Mouse (Mus musculus) thymus, postnatal 14 days (tissue): ENCODE results near the gene Cenpa.
"Not testable (repeated sequence)": the region's sequence is repeated elsewhere in the genome, so short reads cannot be mapped to it uniquely, and the experiment has no call there.

Experiments used
- DNase-seq: peaks from one replicate; pipeline ENCODE4 v3.0.0; 2021

Cenpa gene

DNA sequence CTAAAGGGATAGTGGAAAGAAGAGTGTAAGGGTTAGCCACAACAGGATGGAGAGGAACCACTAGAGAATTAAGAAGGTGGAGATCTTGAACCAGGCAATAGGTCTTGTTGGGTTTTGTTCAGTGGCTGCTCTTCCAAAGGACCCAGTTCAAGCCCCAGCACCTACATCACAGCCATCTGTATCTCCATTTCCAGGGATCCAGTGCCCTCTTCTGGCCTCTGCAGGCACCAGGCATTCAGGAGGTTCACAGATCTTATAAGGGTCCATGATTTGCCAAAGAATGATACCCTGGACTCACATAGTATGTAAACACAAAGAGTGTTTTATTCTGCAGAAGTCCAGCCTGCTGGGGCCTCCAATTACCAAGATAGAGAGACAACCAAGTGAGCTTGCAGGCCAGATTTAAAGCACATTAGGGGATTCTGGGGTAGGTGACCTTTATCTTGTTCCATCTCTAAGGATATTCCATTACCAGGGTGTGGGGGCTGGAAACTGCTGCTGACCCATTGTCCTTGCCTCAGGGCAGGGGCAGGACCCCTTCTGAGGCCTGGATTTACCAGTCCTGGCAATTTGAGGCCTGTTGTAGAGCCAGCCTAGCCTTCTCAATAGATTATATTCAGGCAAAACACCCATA, 16.5 kb downstream of the Cenpa start:
- DNase-seq = peak; percentile 18

- peak; percentile 18 for DNase-seq
Measured at GRCm38 (mm10) chr5:30683993-30684392, 17.4 kb downstream of the Cenpa start.

DNA sequence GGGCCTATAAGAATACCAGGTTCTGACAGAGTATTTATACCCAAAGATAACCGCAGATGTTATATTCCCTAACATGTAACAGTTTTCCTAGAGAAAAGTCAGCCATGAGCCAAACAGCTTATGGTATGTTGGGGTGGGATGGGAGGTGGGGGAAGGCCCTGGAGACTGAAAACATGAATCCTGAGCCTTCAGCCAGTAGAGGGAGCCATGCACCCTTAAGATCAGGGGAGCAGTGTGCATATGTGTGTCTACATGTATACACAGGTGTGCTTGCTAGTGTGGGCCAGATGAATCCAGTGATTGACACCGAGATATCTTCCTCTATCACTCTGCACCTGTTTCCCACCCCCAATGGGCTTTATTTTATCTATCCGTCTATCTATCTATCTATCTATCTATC, 20.2 kb downstream of the Cenpa start:
- DNase-seq = peak; percentile 27

GRCm38 (mm10) chr5:30700361-30701000, 33.9 kb downstream of the Cenpa start:
- no peak for DNase-seq

- not testable (repeated sequence) for DNase-seq
Measured at GRCm38 (mm10) chr5:30701373-30701772, 34.8 kb downstream of the Cenpa start.

DNA sequence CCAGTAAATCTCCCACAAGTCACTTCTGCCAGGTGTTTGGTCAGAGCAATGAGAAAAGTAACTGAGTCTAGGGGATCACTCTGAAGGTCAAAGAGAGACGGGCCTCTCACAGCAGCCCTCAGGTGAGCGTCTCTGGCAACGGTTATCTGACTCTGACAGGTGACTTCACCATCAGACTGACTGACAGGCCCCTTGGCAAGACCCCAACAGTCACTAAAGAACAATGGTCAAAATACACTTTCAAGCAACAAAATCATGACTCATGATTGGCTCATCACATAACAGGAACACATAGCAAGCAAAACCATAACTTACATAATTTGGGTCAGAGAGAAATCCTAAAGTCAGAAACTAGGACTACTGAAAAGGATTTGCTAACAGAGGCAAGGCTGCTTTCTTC, 35.3 kb downstream of the Cenpa start:
- no peak for DNase-seq

DNA sequence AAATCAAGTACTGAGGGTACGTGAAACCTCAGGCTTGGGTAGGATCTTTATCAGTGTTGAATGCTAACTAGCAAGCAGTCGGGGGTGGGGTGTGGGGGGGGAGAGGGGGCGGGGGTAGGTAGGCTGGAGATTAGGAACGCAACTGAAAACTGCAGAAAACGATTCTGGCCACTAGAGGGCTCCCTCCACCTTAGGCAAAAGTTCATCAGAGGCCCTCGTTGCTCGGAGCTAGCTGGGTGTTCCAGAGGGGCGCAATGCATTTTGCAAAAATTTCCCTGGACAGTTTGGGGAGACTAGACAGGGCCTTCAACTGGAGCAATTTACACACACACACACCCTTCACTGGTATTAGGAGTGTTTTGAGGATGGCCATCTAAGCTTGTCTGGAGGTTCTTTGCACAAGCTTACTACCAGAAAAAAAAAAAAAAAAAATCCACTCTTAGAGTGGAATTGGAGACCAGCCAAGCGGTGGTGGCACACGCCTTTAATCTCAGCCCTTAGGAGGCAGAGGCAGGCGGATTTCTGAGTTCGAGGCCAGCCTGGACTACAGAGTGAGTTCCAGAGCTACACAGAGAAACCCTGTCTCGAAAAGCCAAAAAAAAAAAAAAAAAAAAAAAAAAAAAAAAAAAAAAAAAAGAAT, 43.3 kb downstream of the Cenpa start:
- peak; percentile 80 for DNase-seq

DNA sequence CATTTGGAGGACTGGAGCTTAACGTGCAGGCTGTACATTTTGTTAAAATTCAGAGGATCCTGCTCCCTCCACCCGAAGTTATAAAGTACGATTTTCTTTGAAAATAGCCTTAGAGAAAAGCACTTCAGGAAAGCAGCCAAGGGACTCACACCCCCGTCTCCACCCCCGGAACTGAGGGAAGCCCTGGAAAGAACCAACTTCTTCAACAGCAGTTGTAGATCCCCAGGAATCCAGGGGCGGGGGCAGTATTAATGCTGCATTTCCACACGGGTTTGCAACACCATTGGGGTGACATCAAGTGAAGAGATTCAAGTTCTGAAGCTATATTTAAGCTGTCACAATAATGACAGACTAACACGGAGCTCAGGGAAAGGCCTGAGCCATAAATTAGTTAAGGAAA, 43.9 kb downstream of the Cenpa start:
- DNase-seq = no peak

- DNase-seq = peak; percentile 82
Measured at GRCm38 (mm10) chr5:30711147-30712001, 44.8 kb downstream of the Cenpa start, which contains the start of gene Dpysl5. TSS of gene Dpysl5 (plus strand) at chr5:30711564.

DNA sequence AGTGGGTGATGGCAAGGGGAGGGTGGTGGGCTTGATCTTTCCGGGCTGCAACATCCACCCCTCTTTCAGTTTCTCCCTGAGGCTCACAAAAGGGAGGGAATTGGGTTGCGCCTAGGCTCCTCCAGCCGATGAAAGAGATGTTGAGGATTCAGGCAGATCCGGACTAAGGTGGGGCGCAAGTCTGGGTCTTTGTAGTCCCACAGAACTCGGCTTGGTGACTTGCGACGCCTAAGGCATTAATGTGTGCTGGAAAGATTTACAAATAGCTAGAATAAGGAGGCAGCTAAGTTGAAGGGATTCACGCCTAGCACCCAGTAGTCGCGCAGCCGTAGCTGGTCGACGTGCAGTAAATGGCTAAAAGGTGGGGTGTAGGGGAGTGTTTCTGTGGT, 45.4 kb downstream of the Cenpa start:
- no peak for DNase-seq

DNA sequence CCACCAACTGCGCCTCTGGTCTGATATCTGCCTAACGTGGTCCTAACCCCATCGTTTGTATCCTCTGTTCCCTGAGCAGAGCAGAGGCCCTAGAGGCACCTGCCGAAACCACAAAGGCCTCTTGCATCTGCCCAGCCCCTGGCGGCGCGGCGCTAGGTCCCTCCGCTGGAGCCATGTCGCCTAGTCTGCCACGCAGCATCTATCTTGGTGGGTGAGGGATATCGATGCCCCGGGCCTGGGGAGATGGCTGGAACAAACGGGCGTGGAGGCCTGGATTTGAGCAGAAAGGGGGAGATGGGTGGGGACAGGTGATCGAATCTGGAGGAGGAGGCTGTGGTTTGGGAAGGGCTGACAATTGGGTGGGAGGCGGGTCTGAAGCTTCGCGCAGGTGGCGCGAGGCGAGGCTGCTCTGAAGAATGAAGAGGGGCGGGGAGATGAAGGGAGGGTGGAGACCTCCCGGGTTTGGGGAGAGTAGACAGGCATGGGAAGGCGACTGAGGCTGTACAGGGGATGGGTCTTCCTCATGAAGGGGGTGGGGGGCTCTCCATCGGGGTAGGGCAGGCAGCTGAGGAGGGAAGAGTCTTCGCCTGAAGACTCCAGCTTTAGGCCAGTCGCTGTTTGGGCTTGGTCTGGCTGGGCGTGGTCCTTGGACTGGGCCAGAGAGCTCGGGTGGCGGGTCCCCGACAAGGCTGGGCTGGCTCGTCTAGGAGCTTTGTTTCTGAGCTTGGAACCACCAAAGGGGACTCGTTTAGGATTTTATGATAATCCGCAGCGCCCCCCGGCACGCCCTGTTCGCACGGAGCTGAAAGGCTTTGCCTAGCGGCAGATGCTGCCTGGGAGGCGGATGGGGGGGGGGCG, 46.1 kb downstream of the Cenpa start:
- peak; percentile 45 for DNase-seq

GRCm38 (mm10) chr5:30713299-30713675, 46.7 kb downstream of the Cenpa start:
- peak; percentile 4 for DNase-seq

DNA sequence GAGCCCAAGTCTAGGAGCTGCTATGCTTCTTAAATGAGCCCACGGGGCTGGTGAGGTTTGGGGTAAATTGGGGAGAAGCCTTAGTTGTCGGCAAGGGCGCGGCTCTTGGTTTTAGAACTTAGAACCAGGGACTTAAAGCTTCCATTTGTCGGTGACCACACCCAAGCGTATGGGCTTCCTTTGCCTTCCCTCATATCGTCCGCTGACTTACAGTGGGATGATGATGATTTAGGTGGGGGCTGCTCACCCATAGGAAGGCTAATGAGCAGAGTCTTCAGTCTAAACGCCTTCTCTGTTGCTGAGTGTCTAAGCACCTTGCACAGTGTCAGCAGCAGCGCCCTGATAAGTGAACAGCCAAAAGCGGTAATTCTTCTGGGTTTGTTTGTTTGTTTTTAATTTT, 47.1 kb downstream of the Cenpa start:
- no peak for DNase-seq

- DNase-seq = no peak
Measured at GRCm38 (mm10) chr5:30716311-30716710, 49.7 kb downstream of the Cenpa start.

DNA sequence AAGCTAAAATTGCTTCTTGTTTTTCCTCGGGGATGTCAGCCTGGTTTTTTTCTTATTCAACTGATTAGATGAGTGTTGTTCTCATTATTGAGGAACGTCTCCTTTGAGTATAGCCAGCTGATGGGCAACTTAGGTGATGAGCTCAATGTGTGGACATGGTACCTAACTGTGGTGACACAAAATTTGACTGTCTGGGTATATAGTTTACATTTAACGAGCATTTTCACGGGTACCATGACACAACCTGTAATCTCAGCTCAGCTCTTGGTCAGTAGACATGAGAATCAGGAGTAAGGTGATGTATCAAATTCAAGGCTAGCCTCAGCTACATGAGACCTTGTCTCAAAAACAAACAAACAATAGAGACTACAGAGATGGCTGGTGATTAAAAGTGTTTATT, 50.9 kb downstream of the Cenpa start:
- no peak for DNase-seq

GRCm38 (mm10) chr5:30717991-30718703, 51.6 kb downstream of the Cenpa start:
- no peak for DNase-seq

GRCm38 (mm10) chr5:30721935-30722334, 55.4 kb downstream of the Cenpa start:
- no peak for DNase-seq
